Mouse (Mus musculus) thymus, postnatal 0 days (tissue): ENCODE results near the gene Fam83d. TPM values are rescaled to one million over a fixed set of nuclear protein-coding genes. Genes with fewer than 3 reads are reported as not detected.

Experiments used
- DNase-seq: peaks from one replicate; pipeline ENCODE4 v3.0.0-alpha.2; 2015; ENCODE audit warnings: low spot score
- microRNA-seq: library from miRNA; unstranded; fragments of <30 nt; microRNA quantifications from one replicate; pipeline ENCODE4, GENCODE M21; 2016; ENCODE audit warnings: borderline number of aligned reads
- polyA plus RNA-seq: library from polyadenylated mRNA; unstranded; fragments of >200 nt; fragmentation: Nextera tagmentation; extraction: Ambion mirVana; gene quantifications from 2 replicates; pipeline ENCODE4 v1.2.1, GENCODE M21; 2015

Fam83d gene
- polyA plus RNA-seq, 1 experiment from 2014 or later: 19.8 TPM

- DNase-seq: no peak
Measured at GRCm38 (mm10) chr2:158803575-158803974, 35.7 kb downstream of the Fam83d start.

- DNase-seq: no peak
Measured at GRCm38 (mm10) chr2:158815686-158816085, 47.8 kb downstream of the Fam83d start.

- no peak for DNase-seq
Measured at GRCm38 (mm10) chr2:158816239-158816638, 48.3 kb downstream of the Fam83d start.

- DNase-seq: no peak
Measured at GRCm38 (mm10) chr2:158817708-158818107, 49.8 kb downstream of the Fam83d start.

GRCm38 (mm10) chr2:158828124-158828523 is 60.2 kb downstream of the Fam83d start:
- no peak for DNase-seq

GRCm38 (mm10) chr2:158829746-158830145 is 61.9 kb downstream of the Fam83d start:
- DNase-seq: no peak

- DNase-seq: no peak
Measured at GRCm38 (mm10) chr2:158833221-158833620, 65.3 kb downstream of the Fam83d start.

GRCm38 (mm10) chr2:158833645-158834044 is 65.8 kb downstream of the Fam83d start:
- no peak for DNase-seq

Small RNAs within 50 kb of the gene (microRNA-seq; reads per million reads assigned to microRNA genes)
- not detected for gene Gm26141

Other genes starting within 250 kb of the Fam83d start
- gene Slc32a1, start 157.3 kb upstream of the Fam83d start, polyA plus RNA-seq: not detected in 2 replicates
- 16.1 and 18.4 TPM in 2 replicates for gene Actr5, start 143.2 kb upstream of the Fam83d start, polyA plus RNA-seq
- 45.4 and 58.3 TPM in 2 replicates for gene Ppp1r16b, start 102.7 kb upstream of the Fam83d start, polyA plus RNA-seq
- gene Dhx35, start 26.7 kb downstream of the Fam83d start, polyA plus RNA-seq: 9.3 and 11.1 TPM in 2 replicates